Mouse (Mus musculus): ENCODE measurements around the gene Eipr1. TPM values are rescaled to one million over a fixed set of nuclear protein-coding genes. Genes with fewer than 3 reads are reported as not detected.

The Eipr1 gene
- polyA plus RNA-seq, 1 experiment: 18.4 TPM

DNA sequence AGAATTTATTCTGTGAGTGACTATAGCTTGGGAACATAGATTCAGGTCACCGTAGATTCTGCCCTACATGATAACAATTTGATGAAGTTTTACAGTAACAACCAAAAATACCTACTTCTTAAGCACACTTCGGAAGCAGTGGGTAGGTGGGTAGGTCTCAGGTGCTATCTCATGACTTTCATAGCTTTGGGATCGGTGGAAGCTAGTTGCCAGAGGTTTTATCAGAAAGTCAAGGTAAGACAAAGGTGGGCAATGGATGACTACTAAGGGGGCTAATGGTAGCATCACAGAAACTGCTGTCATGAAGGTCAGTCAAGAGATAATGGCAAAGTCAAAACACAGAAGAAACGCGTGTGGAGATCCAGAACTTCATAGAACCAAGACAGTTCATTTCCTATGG, 727 bp upstream of the Eipr1 start:
- Histone ChIP-seq H3K9me3 (replicated peaks; ENCODE audit: control insufficient read depth, insufficient read depth, low read length, poor library complexity, severe bottlenecking) (no peaks in the 10 kb centered on the region), H3K27ac (ENCODE audit: insufficient read depth, low read length) (no peak overlapping the region), H3K36me3 (ENCODE audit: control insufficient read depth, insufficient read depth, low read length, poor library complexity, severe bottlenecking) (peaks cover under 1% of the 10 kb centered on the region; the same call in 1 of the 2 replicates), H3K4me1 (ENCODE audit: control insufficient read depth, insufficient read depth, low read length) (peaks cover 2% of the 10 kb centered on the region), H3K4me3 (ENCODE audit: low read depth, low read length) (peak overlapping the region; percentile 96; the same call in 1 of the 2 replicates), H3K27me3 (ENCODE audit: control insufficient read depth, insufficient read depth, low read length, poor library complexity, severe bottlenecking) (no peaks in the 10 kb centered on the region), H3K9ac (ENCODE audit: low read depth, poor library complexity, severe bottlenecking) (0 out of 2 replicates have a peak overlapping the region, but pooled peaks have one; percentile 45)
- TF ChIP-seq CTCF (IDR thresholded peaks at IDR 0.05; ENCODE audit: low read depth, low read length) (no peak), EP300 (IDR thresholded peaks at IDR 0.05; ENCODE audit: insufficient read depth, low read depth, low read length) (no peak), POLR2A (IDR thresholded peaks at IDR 0.05; ENCODE audit: insufficient read depth, low read length) (no peak)

DNA sequence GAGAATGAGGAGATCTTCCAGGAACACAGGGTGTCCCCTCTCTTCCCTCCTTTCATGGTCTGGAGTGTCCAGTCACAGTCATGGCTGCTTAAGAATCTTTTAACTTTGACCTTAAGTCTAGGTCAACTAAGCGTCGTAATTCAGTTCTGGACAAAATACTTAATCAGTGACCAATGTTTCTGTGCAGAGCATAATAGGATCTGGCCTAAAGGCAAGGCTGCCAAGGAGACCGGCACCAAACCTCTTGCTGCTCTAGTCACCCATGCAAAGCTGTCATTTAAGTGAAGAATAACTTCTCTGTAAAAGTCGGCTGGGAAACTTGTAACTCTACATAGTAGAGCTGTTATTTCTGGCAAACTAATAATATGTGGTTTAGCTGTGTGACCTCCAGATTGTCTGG, 4.4 kb downstream of the Eipr1 start:
- Histone ChIP-seq H3K4me3 (ENCODE audit: low read depth, low read length) (no peak overlapping the region), H3K27me3 (ENCODE audit: control insufficient read depth, insufficient read depth, low read length, poor library complexity, severe bottlenecking) (no peaks in the 10 kb centered on the region), H3K9me3 (replicated peaks; ENCODE audit: control insufficient read depth, insufficient read depth, low read length, poor library complexity, severe bottlenecking) (no peaks in the 10 kb centered on the region), H3K9ac (ENCODE audit: low read depth, poor library complexity, severe bottlenecking) (no peak overlapping the region), H3K27ac (ENCODE audit: insufficient read depth, low read length) (no peak overlapping the region), H3K4me1 (ENCODE audit: control insufficient read depth, insufficient read depth, low read length) (no peaks in the 10 kb centered on the region), H3K36me3 (ENCODE audit: control insufficient read depth, insufficient read depth, low read length, poor library complexity, severe bottlenecking) (no peaks in the 10 kb centered on the region)
- TF ChIP-seq CTCF (IDR thresholded peaks at IDR 0.05; ENCODE audit: low read depth, low read length) (no peak), EP300 (IDR thresholded peaks at IDR 0.05; ENCODE audit: insufficient read depth, low read depth, low read length) (no peak), POLR2A (IDR thresholded peaks at IDR 0.05; ENCODE audit: insufficient read depth, low read length) (no peak)

GRCm38 (mm10) chr12:28769953-28770352, 18.4 kb downstream of the Eipr1 start:
- H3K27ac ChIP-seq (ENCODE audit: insufficient read depth, low read length): no peak overlapping the region
- TF ChIP-seq EP300 (IDR thresholded peaks at IDR 0.05; ENCODE audit: insufficient read depth, low read depth, low read length): no peak
- no peak for TF ChIP-seq POLR2A (IDR thresholded peaks at IDR 0.05; ENCODE audit: insufficient read depth, low read length)
- TF ChIP-seq CTCF (IDR thresholded peaks at IDR 0.05; ENCODE audit: low read depth, low read length): no peak
- H3K9ac ChIP-seq (ENCODE audit: low read depth, poor library complexity, severe bottlenecking): no peak overlapping the region
- H3K4me1 ChIP-seq (ENCODE audit: control insufficient read depth, insufficient read depth, low read length): no peaks in the 10 kb centered on the region
- H3K4me3 ChIP-seq (ENCODE audit: low read depth, low read length): no peak overlapping the region
- no peaks in the 10 kb centered on the region for H3K27me3 ChIP-seq (ENCODE audit: control insufficient read depth, insufficient read depth, low read length, poor library complexity, severe bottlenecking)
- no peaks in the 10 kb centered on the region for H3K36me3 ChIP-seq (ENCODE audit: control insufficient read depth, insufficient read depth, low read length, poor library complexity, severe bottlenecking)
- 0 out of 2 replicates have a peak, but pooled peaks cover 3% of the 10 kb centered on the region for H3K9me3 ChIP-seq (replicated peaks; ENCODE audit: control insufficient read depth, insufficient read depth, low read length, poor library complexity, severe bottlenecking)

GRCm38 (mm10) chr12:28773815-28774214, 22.2 kb downstream of the Eipr1 start:
- Histone ChIP-seq H3K36me3 (ENCODE audit: control insufficient read depth, insufficient read depth, low read length, poor library complexity, severe bottlenecking) (no peaks in the 10 kb centered on the region), H3K9me3 (replicated peaks; ENCODE audit: control insufficient read depth, insufficient read depth, low read length, poor library complexity, severe bottlenecking) (0 out of 2 replicates have a peak, but pooled peaks cover 3% of the 10 kb centered on the region), H3K9ac (ENCODE audit: low read depth, poor library complexity, severe bottlenecking) (no peak overlapping the region), H3K4me3 (ENCODE audit: low read depth, low read length) (no peak overlapping the region), H3K27ac (ENCODE audit: insufficient read depth, low read length) (no peak overlapping the region), H3K4me1 (ENCODE audit: control insufficient read depth, insufficient read depth, low read length) (no peaks in the 10 kb centered on the region), H3K27me3 (ENCODE audit: control insufficient read depth, insufficient read depth, low read length, poor library complexity, severe bottlenecking) (no peaks in the 10 kb centered on the region)
- TF ChIP-seq EP300 (IDR thresholded peaks at IDR 0.05; ENCODE audit: insufficient read depth, low read depth, low read length) (no peak), CTCF (IDR thresholded peaks at IDR 0.05; ENCODE audit: low read depth, low read length) (peak; percentile 39)

- Histone ChIP-seq H3K4me3 (ENCODE audit: low read depth, low read length) (no peak overlapping the region), H3K9me3 (replicated peaks; ENCODE audit: control insufficient read depth, insufficient read depth, low read length, poor library complexity, severe bottlenecking) (0 out of 2 replicates have a peak, but pooled peaks cover 3% of the 10 kb centered on the region), H3K4me1 (ENCODE audit: control insufficient read depth, insufficient read depth, low read length) (no peaks in the 10 kb centered on the region), H3K9ac (ENCODE audit: low read depth, poor library complexity, severe bottlenecking) (no peak overlapping the region), H3K27ac (ENCODE audit: insufficient read depth, low read length) (no peak overlapping the region), H3K27me3 (ENCODE audit: control insufficient read depth, insufficient read depth, low read length, poor library complexity, severe bottlenecking) (no peaks in the 10 kb centered on the region), H3K36me3 (ENCODE audit: control insufficient read depth, insufficient read depth, low read length, poor library complexity, severe bottlenecking) (no peaks in the 10 kb centered on the region)
- no peak for TF ChIP-seq POLR2A (IDR thresholded peaks at IDR 0.05; ENCODE audit: insufficient read depth, low read length)
- TF ChIP-seq CTCF (IDR thresholded peaks at IDR 0.05; ENCODE audit: low read depth, low read length): no peak
- no peak for TF ChIP-seq EP300 (IDR thresholded peaks at IDR 0.05; ENCODE audit: insufficient read depth, low read depth, low read length)
These were observed 23.5 kb downstream of the Eipr1 start for GRCm38 (mm10) chr12:28775120-28775519.

DNA sequence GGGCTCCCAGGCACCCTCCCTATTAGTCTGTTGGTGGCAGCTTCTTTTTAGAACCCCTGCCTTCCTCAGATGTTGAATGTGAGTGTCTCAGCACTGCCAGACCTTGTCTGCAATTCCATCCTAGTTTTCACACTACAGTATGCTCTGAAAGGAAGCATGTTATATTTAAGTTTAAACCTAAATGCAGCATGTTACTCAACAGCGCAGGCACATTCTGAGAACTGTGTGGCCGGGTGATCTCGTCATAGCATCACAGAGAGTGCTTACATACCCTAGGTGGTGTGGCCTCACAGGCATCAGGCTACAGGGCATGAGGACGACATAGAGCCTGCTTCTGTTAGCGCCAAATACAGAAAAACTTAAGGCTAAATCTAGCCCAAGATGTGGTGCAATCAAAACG, 24.0 kb downstream of the Eipr1 start:
- H3K27ac ChIP-seq (ENCODE audit: insufficient read depth, low read length): no peak overlapping the region

More for the DNA sequence above, 24.0 kb downstream of the Eipr1 start:
- H3K36me3 ChIP-seq (ENCODE audit: control insufficient read depth, insufficient read depth, low read length, poor library complexity, severe bottlenecking): no peaks in the 10 kb centered on the region
- H3K4me1 ChIP-seq (ENCODE audit: control insufficient read depth, insufficient read depth, low read length): no peaks in the 10 kb centered on the region
- H3K9ac ChIP-seq (ENCODE audit: low read depth, poor library complexity, severe bottlenecking): no peak overlapping the region
- H3K9me3 ChIP-seq (replicated peaks; ENCODE audit: control insufficient read depth, insufficient read depth, low read length, poor library complexity, severe bottlenecking): 0 out of 2 replicates have a peak, but pooled peaks cover 3% of the 10 kb centered on the region
- H3K27me3 ChIP-seq (ENCODE audit: control insufficient read depth, insufficient read depth, low read length, poor library complexity, severe bottlenecking): no peaks in the 10 kb centered on the region
- TF ChIP-seq POLR2A (IDR thresholded peaks at IDR 0.05; ENCODE audit: insufficient read depth, low read length) (no peak), CTCF (IDR thresholded peaks at IDR 0.05; ENCODE audit: low read depth, low read length) (no peak), EP300 (IDR thresholded peaks at IDR 0.05; ENCODE audit: insufficient read depth, low read depth, low read length) (no peak)
- no peak overlapping the region for H3K4me3 ChIP-seq (ENCODE audit: low read depth, low read length)

Data from ES-Bruce4 (cell line).